Mouse (Mus musculus) heart, postnatal 0 days (tissue): Measurements from ENCODE around the gene Specc1. TPM values are rescaled to one million over a fixed set of nuclear protein-coding genes. Genes with fewer than 3 reads are reported as not detected.
A peak's percentile ranks its signal among the peaks of the same experiment; 100 is the strongest.

ENCODE experiments used
- ATAC-seq: fragments of 200-750 bp; cut with Nextera tagmentation; 2 replicates; pipeline ENCODE4 v1.8.0; 2017; ENCODE audit warnings: low read depth, moderate number of reproducible peaks, moderate library complexity; ENCODE audit not compliant: insufficient read depth
- DNase-seq: peaks from one replicate; pipeline ENCODE4 v3.0.0-alpha.2; 2016; ENCODE audit warnings: low spot score
- H3K27ac ChIP-seq: fragments of 300-500 bp; sonication (generic); 2 replicates; pipeline ENCODE4 v1.5.1; 2014; ENCODE audit warnings: low read depth, mild to moderate bottlenecking
- H3K27me3 ChIP-seq: fragments of 300-500 bp; sonication (generic); 2 replicates; pipeline ENCODE4 v1.6.1; 2014; ENCODE audit warnings: low read length, mixed read lengths; ENCODE audit not compliant: control insufficient read depth, insufficient read depth
- H3K36me3 ChIP-seq: fragments of 300-500 bp; sonication (generic); replicated peaks from 2 replicates; pipeline ENCODE4 v1.6.1; 2014; ENCODE audit warnings: low read length, mixed read lengths; ENCODE audit not compliant: control insufficient read depth, insufficient read depth
- H3K4me1 ChIP-seq: fragments of 300-500 bp; sonication (generic); 2 replicates; pipeline ENCODE4 v1.6.1; 2014; ENCODE audit warnings: antibody characterized with exemption; ENCODE audit not compliant: control insufficient read depth, insufficient read depth
- H3K4me2 ChIP-seq: fragments of 300-500 bp; sonication (generic); 2 replicates; pipeline ENCODE4 v1.6.1; 2014; ENCODE audit warnings: low read depth, mild to moderate bottlenecking, low read length, moderate library complexity
- H3K4me3 ChIP-seq: fragments of 300-500 bp; sonication (generic); 2 replicates; pipeline ENCODE4 v1.5.1; 2014; ENCODE audit warnings: low read depth, low read length
- H3K9ac ChIP-seq: fragments of 300-500 bp; sonication (generic); replicated peaks from 2 replicates; pipeline ENCODE4 v1.6.1; 2014; ENCODE audit warnings: low read depth, low read length, mixed read lengths
- H3K9me3 ChIP-seq: fragments of 300-500 bp; sonication (generic); replicated peaks from 2 replicates; pipeline ENCODE4 v1.6.1; 2016; ENCODE audit warnings: low read length; ENCODE audit not compliant: control insufficient read depth
- CTCF ChIP-seq: IDR thresholded peaks from 2 replicates; pipeline ENCODE4 v1.5.1; 2016; ENCODE audit warnings: antibody characterized with exemption, control low read depth, low read depth
- EP300 ChIP-seq: IDR thresholded peaks from 2 replicates; pipeline ENCODE4 v1.6.1; 2016; ENCODE audit warnings: antibody characterized with exemption, low read depth
- WGBS: fragments of 180-500 bp; shearing (Covaris S2); extraction: QIAGEN DNeasy Blood & Tissue Kit; methylation state at CpG from one replicate; pipeline ENCODE4 v1.1.7; 2014; 5-methylcytosine and 5-hydroxymethylcytosine counted together
- polyA plus RNA-seq: library from polyadenylated mRNA; unstranded; fragments of >200 nt; fragmentation: Nextera tagmentation; extraction: Ambion mirVana; gene quantifications from 2 replicates; pipeline ENCODE4 v1.2.1, GENCODE M21; 2015
- total RNA-seq: library from RNA; depleted of rRNA; stranded (reverse); fragments of >200 nt; gene quantifications from 2 replicates; pipeline ENCODE4 v1.2.3, GENCODE M21; 2014; ENCODE audit warnings: low replicate concordance

The Specc1 gene
- total and polyA plus RNA-seq, 2 experiments from 2014 or later, result 5.2 to 8.4 TPM

- Histone ChIP-seq H3K4me2 (no peak overlapping the region), H3K36me3 (no peaks in the 10 kb centered on the region), H3K27ac (no peak overlapping the region), H3K4me1 (no peaks in the 10 kb centered on the region), H3K9me3 (no peaks in the 10 kb centered on the region), H3K27me3 (no peaks in the 10 kb centered on the region), H3K4me3 (no peak overlapping the region), H3K9ac (no peak overlapping the region)
- DNase-seq (no peak), ATAC-seq (no peak)
- TF ChIP-seq CTCF, result no peak
- TF ChIP-seq EP300, result no peak
- WGBS, result 86% methylated on average over 2 of the region's 2 CpGs
These were observed 150.8 kb downstream of the Specc1 start for GRCm38 (mm10) chr11:62107272-62107836.

DNA sequence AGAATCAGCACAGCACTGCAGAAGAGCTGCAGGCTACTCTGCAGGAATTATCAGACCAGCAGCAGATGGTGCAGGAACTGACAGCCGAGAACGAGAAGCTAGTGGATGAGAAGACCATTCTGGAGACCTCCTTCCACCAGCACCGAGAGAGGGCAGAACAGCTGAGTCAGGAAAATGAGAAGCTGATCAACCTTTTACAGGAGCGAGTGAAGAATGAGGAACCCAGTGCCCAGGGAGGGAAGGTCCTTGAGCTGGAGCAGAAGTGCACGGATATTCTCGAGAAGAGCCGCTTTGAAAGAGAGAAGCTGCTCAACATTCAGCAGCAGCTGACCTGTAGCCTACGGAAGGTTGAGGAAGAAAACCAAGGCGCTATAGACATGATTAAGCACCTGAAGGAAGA lies 162.0 kb downstream of the Specc1 start:
- DNase-seq (no peak), ATAC-seq (no peak)
- H3K27me3 ChIP-seq, result no peaks in the 10 kb centered on the region
- no peak for TF ChIP-seq CTCF
- no peak for TF ChIP-seq EP300
- no peak overlapping the region for H3K9ac ChIP-seq
- peaks cover 4% of the 10 kb centered on the region; the same call in 1 of the 2 replicates for H3K4me1 ChIP-seq
- no peaks in the 10 kb centered on the region for H3K9me3 ChIP-seq
- H3K36me3 ChIP-seq, result no peaks in the 10 kb centered on the region
- H3K27ac ChIP-seq, result no peak overlapping the region
- WGBS, result 83% methylated on average over 9 of the region's 9 CpGs
- H3K4me2 ChIP-seq, result no peak overlapping the region
- H3K4me3 ChIP-seq, result no peak overlapping the region

DNA sequence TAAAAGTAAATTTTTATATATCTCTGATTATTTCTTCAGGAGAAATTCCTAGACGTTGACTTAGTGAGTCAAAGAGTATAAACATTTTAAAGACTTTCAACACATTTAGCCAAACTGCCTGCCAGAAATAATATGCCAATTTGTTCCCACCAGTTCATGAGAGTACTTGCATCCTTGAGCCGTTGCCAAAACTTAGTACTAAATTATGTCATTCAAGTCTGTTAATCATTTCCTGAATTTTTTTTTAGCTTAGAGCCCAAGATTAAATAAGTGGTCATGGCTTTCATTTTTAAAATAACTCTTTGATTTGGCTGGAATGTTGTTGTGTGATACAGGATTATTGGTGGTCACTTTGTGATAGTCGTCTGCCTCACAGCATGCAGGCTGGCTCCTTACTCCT lies 163.3 kb downstream of the Specc1 start:
- Histone ChIP-seq H3K27ac (0 out of 2 replicates have a peak overlapping the region, but pooled peaks have one; percentile 32), H3K36me3 (no peaks in the 10 kb centered on the region), H3K4me3 (no peak overlapping the region), H3K4me2 (no peak overlapping the region), H3K4me1 (peaks cover 4% of the 10 kb centered on the region; the same call in 1 of the 2 replicates), H3K27me3 (no peaks in the 10 kb centered on the region), H3K9ac (no peak overlapping the region), H3K9me3 (no peaks in the 10 kb centered on the region)
- WGBS, result 27% methylated on average over 3 of the region's 3 CpGs
- DNase-seq (peak; percentile 20), ATAC-seq (no peak)
- no peak for TF ChIP-seq CTCF
- no peak for TF ChIP-seq EP300

DNA sequence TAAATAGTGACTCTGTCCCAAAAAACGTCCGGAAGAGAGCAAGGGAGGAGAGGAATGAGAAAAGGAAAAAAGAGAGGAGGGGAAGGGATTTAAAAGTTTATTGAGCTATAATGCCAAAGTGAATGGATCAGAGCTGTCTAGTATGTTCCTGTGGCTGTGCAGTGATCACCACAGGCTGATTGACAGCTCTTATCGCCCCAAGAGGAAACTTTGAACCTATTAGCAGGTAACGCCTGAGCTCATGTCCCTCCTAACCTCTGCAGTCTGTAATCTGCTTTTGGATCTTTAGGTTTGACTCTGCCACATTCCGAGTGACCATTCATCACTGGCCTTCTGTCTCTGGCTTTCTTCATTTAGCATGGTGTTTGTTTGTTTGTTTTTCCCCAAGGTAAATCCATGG lies 164.8 kb downstream of the Specc1 start:
- no peak for DNase-seq
- 74% methylated on average over 5 of the region's 5 CpGs for WGBS
- no peak for ATAC-seq

GRCm38 (mm10) chr11:62127692-62128091 lies 171.1 kb downstream of the Specc1 start:
- TF ChIP-seq EP300, result no peak
- peak; percentile 95 for TF ChIP-seq CTCF
- H3K4me3 ChIP-seq, result no peak overlapping the region
- H3K9ac ChIP-seq, result no peak overlapping the region
- 37% methylated on average over 3 of the region's 3 CpGs for WGBS
- H3K36me3 ChIP-seq, result no peaks in the 10 kb centered on the region
- no peak overlapping the region for H3K27ac ChIP-seq
- H3K27me3 ChIP-seq, result no peaks in the 10 kb centered on the region
- H3K4me2 ChIP-seq, result no peak overlapping the region
- no peaks in the 10 kb centered on the region for H3K4me1 ChIP-seq
- ATAC-seq (peak; percentile 44), DNase-seq (peak; percentile 82)
- no peaks in the 10 kb centered on the region for H3K9me3 ChIP-seq

More for the DNA sequence above, 164.8 kb downstream of the Specc1 start:
- H3K4me1 ChIP-seq, result peaks cover 4% of the 10 kb centered on the region; the same call in 1 of the 2 replicates
- TF ChIP-seq CTCF (no peak), EP300 (no peak)
- no peaks in the 10 kb centered on the region for H3K9me3 ChIP-seq
- H3K27me3 ChIP-seq, result no peaks in the 10 kb centered on the region
- H3K36me3 ChIP-seq, result no peaks in the 10 kb centered on the region
- H3K9ac ChIP-seq, result no peak overlapping the region
- no peak overlapping the region for H3K4me3 ChIP-seq
- H3K4me2 ChIP-seq, result no peak overlapping the region
- H3K27ac ChIP-seq, result no peak overlapping the region

GRCm38 (mm10) chr11:62128197-62128596 lies 171.6 kb downstream of the Specc1 start:
- H3K27ac ChIP-seq, result no peak overlapping the region

More at GRCm38 (mm10) chr11:62128197-62128596, 171.6 kb downstream of the Specc1 start:
- DNase-seq (no peak), ATAC-seq (no peak)
- H3K27me3 ChIP-seq, result no peaks in the 10 kb centered on the region
- H3K36me3 ChIP-seq, result no peaks in the 10 kb centered on the region
- WGBS, result 83% methylated on average over 8 of the region's 8 CpGs
- H3K4me1 ChIP-seq, result no peaks in the 10 kb centered on the region
- H3K9ac ChIP-seq, result no peak overlapping the region
- H3K9me3 ChIP-seq, result no peaks in the 10 kb centered on the region
- TF ChIP-seq EP300 (no peak), CTCF (no peak)
- H3K4me2 ChIP-seq, result no peak overlapping the region
- no peak overlapping the region for H3K4me3 ChIP-seq
